Comparison of ENCODE assay signal across 12 mouse cellular contexts in genomic region chr5:16155375-16156284, GRCm38 (mm10).
"Had no signal": no experiment of that assay in that cellular context is flagged by ENCODE, and none has a peak within 500 bp of the region (broad histone marks: within the 10 kb centered on the region; RNA-seq: fewer than 3 reads in every experiment).

No protein-coding gene starts in this region.

- H3K27ac ChIP-seq: limb, embryonic 10.5 days; liver, embryonic 15.5 days; midbrain, embryonic 13.5 days; stomach, embryonic 15.5 days had no signal

- ATAC-seq: lung, postnatal 0 days; midbrain, embryonic 13.5 days had no signal

- H3K4me2 ChIP-seq: liver, embryonic 11.5 days; liver, embryonic 15.5 days; midbrain, embryonic 13.5 days; stomach, embryonic 15.5 days had no signal

- H3K36me3 ChIP-seq: limb, embryonic 10.5 days; liver, embryonic 15.5 days; midbrain, embryonic 13.5 days; stomach, embryonic 15.5 days had no signal

- H3K9ac ChIP-seq: liver, embryonic 15.5 days; midbrain, embryonic 13.5 days; stomach, embryonic 15.5 days had no signal

- H3K4me3 ChIP-seq: limb, embryonic 10.5 days; liver, embryonic 15.5 days; midbrain, embryonic 13.5 days; stomach, embryonic 15.5 days had no signal

- H3K9me3 ChIP-seq: limb, embryonic 10.5 days; liver, embryonic 15.5 days; midbrain, embryonic 13.5 days; stomach, embryonic 15.5 days had no signal

- H3K4me1 ChIP-seq: limb, embryonic 10.5 days; liver, embryonic 15.5 days; stomach, embryonic 15.5 days had no signal

- H3K27me3 ChIP-seq: liver, embryonic 15.5 days; midbrain, embryonic 13.5 days; stomach, embryonic 15.5 days had no signal

- DNase-seq: kidney, postnatal 36 days; lung, adult 2 months; lung, postnatal 36 days; right cerebral cortex, postnatal 14 days; thymus, adult 2 months; thymus, postnatal 25 days had no signal
